Mouse (Mus musculus): Measurements from ENCODE around the gene Alox8.
A peak's percentile ranks its signal among the peaks of the same experiment; 100 is the strongest.

Alox8 gene

GRCm38 (mm10) chr11:69197743-69198142 is at the start of gene Alox8:
Gene Alox8, minus strand, starts transcription at chr11:69197843.
- no peak for DNase-seq (ENCODE audit: low spot score)

GRCm38 (mm10) chr11:69245643-69246042 is 48.0 kb upstream of the Alox8 start:
- no peak for DNase-seq (ENCODE audit: low spot score)

GRCm38 (mm10) chr11:69244911-69245310 is 47.3 kb upstream of the Alox8 start:
- DNase-seq (ENCODE audit: low spot score): no peak

GRCm38 (mm10) chr11:69236926-69237260 is 39.2 kb upstream of the Alox8 start, which contains the start of gene Gucy2e:
Gene Gucy2e, minus strand, starts transcription at chr11:69237036.
- DNase-seq (ENCODE audit: low spot score): no peak

GRCm38 (mm10) chr11:69236061-69236925 is 38.6 kb upstream of the Alox8 start:
- no peak for DNase-seq (ENCODE audit: low spot score)

GRCm38 (mm10) chr11:69235285-69236060 is 37.8 kb upstream of the Alox8 start:
- peak; percentile 74 for DNase-seq (ENCODE audit: low spot score)

GRCm38 (mm10) chr11:69233141-69233540 is 35.5 kb upstream of the Alox8 start:
- DNase-seq (ENCODE audit: low spot score): no peak

GRCm38 (mm10) chr11:69230420-69230819 is 32.8 kb upstream of the Alox8 start:
- no peak for DNase-seq (ENCODE audit: low spot score)

- DNase-seq (ENCODE audit: low spot score): no peak
Observed at GRCm38 (mm10) chr11:69225715-69226114, 28.1 kb upstream of the Alox8 start.

- DNase-seq (ENCODE audit: low spot score): no peak
Observed at GRCm38 (mm10) chr11:69223101-69223500, 25.5 kb upstream of the Alox8 start.

- no peak for DNase-seq (ENCODE audit: low spot score)
Observed at GRCm38 (mm10) chr11:69221070-69221469, 23.4 kb upstream of the Alox8 start.

- DNase-seq (ENCODE audit: low spot score): no peak
Observed at GRCm38 (mm10) chr11:69218661-69219060, 21.0 kb upstream of the Alox8 start.

GRCm38 (mm10) chr11:69217411-69217810 is 19.8 kb upstream of the Alox8 start:
- no peak for DNase-seq (ENCODE audit: low spot score)

- DNase-seq (ENCODE audit: low spot score): peak; percentile 21
Observed at GRCm38 (mm10) chr11:69211431-69211830, 13.8 kb upstream of the Alox8 start.

- DNase-seq (ENCODE audit: low spot score): no peak
Observed at GRCm38 (mm10) chr11:69202469-69203230, 5.0 kb upstream of the Alox8 start.

- DNase-seq (ENCODE audit: low spot score): no peak
Observed at GRCm38 (mm10) chr11:69200231-69200630, 2.6 kb upstream of the Alox8 start.

GRCm38 (mm10) chr11:69199251-69199650 is 1.6 kb upstream of the Alox8 start:
- no peak for DNase-seq (ENCODE audit: low spot score)

- DNase-seq (ENCODE audit: low spot score): no peak
Observed at GRCm38 (mm10) chr11:69197194-69197593, 449 bp downstream of the Alox8 start.

- DNase-seq (ENCODE audit: low spot score): no peak
Observed at GRCm38 (mm10) chr11:69196766-69197165, 877 bp downstream of the Alox8 start.

- DNase-seq (ENCODE audit: low spot score): no peak
Observed at GRCm38 (mm10) chr11:69192840-69193239, 4.8 kb downstream of the Alox8 start.

- DNase-seq (ENCODE audit: low spot score): no peak
Observed at GRCm38 (mm10) chr11:69185936-69186335, 11.7 kb downstream of the Alox8 start.

- no peak for DNase-seq (ENCODE audit: low spot score)
Observed at GRCm38 (mm10) chr11:69185031-69185430, 12.6 kb downstream of the Alox8 start.

Data from testis, postnatal 14 days (tissue).